Mouse (Mus musculus): Measurements from ENCODE around the gene Hist2h2aa2.
A peak's percentile ranks its signal among the peaks of the same experiment; 100 is the strongest.

DNA sequence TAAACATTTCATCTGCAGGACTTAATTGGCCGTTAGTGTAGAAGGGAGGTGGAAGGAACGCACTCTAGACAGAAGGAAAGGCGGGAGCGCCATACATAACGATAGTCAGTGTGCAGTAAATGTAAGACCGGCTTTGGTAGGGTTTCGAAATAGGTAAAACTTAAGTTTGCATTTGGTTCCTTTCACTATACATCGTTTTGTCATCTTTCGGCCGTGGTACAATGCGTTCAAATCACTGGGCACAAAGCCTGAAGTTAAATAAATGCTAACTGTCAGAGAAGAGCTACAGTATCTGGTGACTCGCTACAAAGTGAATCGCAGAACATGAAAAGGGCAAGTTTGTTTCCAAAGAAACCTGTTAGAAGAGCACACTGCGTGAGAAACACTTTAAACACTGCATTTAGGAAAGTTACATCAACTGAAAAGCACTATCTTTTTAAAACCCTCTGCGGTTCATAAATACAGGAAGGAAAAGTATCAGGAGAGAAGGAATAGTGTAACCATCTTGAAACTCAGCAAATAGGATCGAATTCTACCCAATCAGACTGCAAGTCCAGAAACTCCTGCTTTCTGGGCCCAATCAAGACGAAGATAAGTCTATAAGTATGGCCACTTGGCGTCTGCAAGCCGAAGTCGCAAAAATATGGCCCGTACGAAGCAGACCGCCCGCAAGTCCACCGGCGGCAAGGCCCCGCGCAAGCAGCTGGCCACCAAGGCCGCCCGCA is 28.1 kb upstream of the Hist2h2aa2 start, which contains the start of gene Hist2h3b:
- TF ChIP-seq POLR2A (IDR thresholded peaks at IDR 0.05; ENCODE audit: extremely low read depth, insufficient read depth, low read length): peak; percentile 92
- no peak for TF ChIP-seq CTCF (IDR thresholded peaks at IDR 0.05; ENCODE audit: low read depth, low read length)
